Mouse (Mus musculus): ENCODE measurements around the gene Tas2r135. TPM values are rescaled to one million over a fixed set of nuclear protein-coding genes. Genes with fewer than 3 reads are reported as not detected.

The Tas2r135 gene
- polyA plus RNA-seq, 1 experiment from 2014 or later: not detected

DNA sequence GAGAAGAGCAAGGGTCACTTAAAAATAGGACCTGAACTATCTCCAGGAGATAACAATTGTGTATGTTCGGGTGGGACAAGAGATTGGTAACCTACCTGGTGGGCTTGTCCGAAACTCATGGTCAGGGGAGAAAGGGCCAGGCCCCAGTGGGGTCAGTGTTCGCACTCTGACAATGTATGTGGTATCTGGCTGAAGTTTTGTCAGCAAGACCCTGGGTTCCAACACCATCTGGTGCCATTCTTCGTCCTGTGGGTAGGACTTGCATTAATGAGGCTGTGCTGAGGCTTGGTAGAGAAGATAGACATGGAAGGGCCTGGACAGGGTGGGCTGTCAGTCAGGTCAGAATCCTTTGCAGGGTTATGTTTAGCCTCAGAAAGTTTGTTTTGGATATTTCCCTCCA lies 41.2 kb upstream of the Tas2r135 start:
- ATAC-seq (ENCODE audit: low FRiP score, low read depth): no peak
- no peak overlapping the region for H3K27ac ChIP-seq (replicated peaks)
- peaks cover 4% of the 10 kb centered on the region; the same call in 1 of the 2 replicates for H3K4me1 ChIP-seq (replicated peaks)
- H3K9ac ChIP-seq: no peak overlapping the region
- WGBS: 90% methylated on average over 4 of the region's 4 CpGs
- H3K4me2 ChIP-seq: no peak overlapping the region
- H3K36me3 ChIP-seq: peaks cover 9% of the 10 kb centered on the region; the same call in 1 of the 2 replicates
- H3K27me3 ChIP-seq: no peaks in the 10 kb centered on the region
- no peaks in the 10 kb centered on the region for H3K9me3 ChIP-seq
- H3K4me3 ChIP-seq: no peak overlapping the region

DNA sequence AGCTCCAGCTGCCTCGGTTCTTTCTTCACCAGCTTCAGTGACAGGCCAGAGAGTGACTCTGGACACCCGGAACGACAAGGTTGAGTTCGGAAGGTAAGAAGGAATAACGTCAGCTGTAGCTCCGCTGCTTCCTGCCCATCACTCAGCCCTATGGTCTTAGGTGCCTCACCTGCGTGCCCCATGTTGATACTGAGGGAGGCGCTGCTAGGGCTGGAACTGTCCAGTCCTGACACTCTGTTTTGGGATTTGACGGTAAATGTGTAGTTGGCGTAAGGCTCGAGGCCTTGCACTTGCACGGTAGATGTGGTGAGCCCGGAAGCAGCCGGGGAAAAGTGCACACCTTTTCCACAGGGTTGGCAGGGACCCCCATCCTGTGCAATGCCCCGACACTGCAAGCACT lies 40.6 kb upstream of the Tas2r135 start:
- H3K9ac ChIP-seq: no peak overlapping the region
- H3K4me3 ChIP-seq: no peak overlapping the region
- ATAC-seq (ENCODE audit: low FRiP score, low read depth): no peak
- H3K9me3 ChIP-seq: no peaks in the 10 kb centered on the region
- H3K36me3 ChIP-seq: peaks cover 4% of the 10 kb centered on the region; the same call in 1 of the 2 replicates
- H3K27me3 ChIP-seq: no peaks in the 10 kb centered on the region
- no peak overlapping the region for H3K27ac ChIP-seq (replicated peaks)
- no peak overlapping the region for H3K4me2 ChIP-seq
- 92% methylated on average over 15 of the region's 15 CpGs for WGBS
- peaks cover 4% of the 10 kb centered on the region; the same call in 1 of the 2 replicates for H3K4me1 ChIP-seq (replicated peaks)

DNA sequence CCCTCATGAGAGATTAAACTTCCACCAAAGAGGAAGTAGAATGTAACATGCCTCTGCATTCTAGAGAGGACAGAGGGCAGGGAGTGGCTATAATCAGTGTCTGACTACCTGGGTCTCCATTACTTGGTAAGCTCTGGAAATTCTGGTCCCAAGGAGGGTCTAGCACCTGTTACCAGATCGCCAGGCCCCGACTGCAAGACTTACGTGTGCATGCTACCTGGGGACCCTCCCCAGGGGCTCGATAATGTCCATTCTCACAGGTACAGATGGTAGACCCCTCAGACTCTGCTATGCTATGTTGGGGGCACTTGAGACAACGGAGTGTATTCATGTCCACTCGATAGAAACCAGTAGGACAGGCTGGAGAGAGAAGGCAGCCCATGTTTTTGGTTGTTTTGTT lies 40.0 kb upstream of the Tas2r135 start:
- H3K36me3 ChIP-seq: no peaks in the 10 kb centered on the region; the same call in 1 of the 2 replicates
- no peak overlapping the region for H3K27ac ChIP-seq (replicated peaks)
- no peaks in the 10 kb centered on the region for H3K27me3 ChIP-seq
- peaks cover 4% of the 10 kb centered on the region; the same call in 1 of the 2 replicates for H3K4me1 ChIP-seq (replicated peaks)
- H3K4me2 ChIP-seq: no peak overlapping the region
- H3K4me3 ChIP-seq: no peak overlapping the region
- no peak for ATAC-seq (ENCODE audit: low FRiP score, low read depth)
- 96% methylated on average over 6 of the region's 6 CpGs for WGBS
- H3K9ac ChIP-seq: no peak overlapping the region
- H3K9me3 ChIP-seq: no peaks in the 10 kb centered on the region

- peaks cover 15% of the 10 kb centered on the region for H3K4me1 ChIP-seq (replicated peaks)
- H3K4me3 ChIP-seq: no peak overlapping the region
- ATAC-seq (ENCODE audit: low FRiP score, low read depth): no peak
- no peak overlapping the region for H3K4me2 ChIP-seq
- no peak overlapping the region for H3K27ac ChIP-seq (replicated peaks)
- H3K36me3 ChIP-seq: no peaks in the 10 kb centered on the region
- no peaks in the 10 kb centered on the region for H3K9me3 ChIP-seq
- no peak overlapping the region for H3K9ac ChIP-seq
- WGBS: 10% methylated on average over 3 of the region's 3 CpGs
- no peaks in the 10 kb centered on the region for H3K27me3 ChIP-seq
Measured at GRCm38 (mm10) chr6:42369870-42370269, 35.4 kb upstream of the Tas2r135 start.

DNA sequence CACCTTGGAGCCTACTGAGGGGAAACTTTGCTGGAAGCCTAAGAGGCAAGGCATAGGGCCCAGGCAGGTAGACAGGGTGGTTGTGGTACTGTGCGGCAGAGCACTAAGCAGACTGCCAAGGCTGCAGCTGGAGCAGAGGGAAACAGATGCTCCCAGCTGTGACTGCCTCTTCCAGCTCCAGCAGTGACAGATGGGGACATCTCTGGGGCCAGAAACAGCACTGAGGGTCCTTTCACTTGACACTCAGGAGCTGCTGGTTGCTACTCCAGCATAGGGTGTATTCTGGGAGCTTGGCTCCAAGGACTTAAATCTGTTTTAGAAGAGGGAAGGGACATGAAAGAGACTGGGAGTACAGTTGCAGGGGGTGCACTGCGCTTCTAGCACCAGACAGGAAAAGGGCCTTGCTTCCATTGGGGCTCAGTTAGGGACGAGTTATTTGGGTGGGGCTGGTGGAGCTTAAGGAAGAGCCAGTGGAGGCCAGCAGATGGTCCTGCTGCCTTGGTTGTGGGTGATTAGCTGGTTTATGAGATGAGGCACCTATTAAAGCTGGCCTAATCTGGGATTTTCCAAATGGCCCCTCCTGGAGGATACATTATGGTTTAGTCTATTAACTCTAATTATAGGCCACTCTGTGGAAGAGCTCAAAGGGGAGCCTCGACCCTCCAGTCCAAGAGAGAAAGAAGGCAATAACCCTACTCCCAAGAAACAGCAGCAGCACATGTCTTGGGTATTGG lies 34.4 kb upstream of the Tas2r135 start:
- Histone ChIP-seq H3K4me2 (no peak overlapping the region), H3K4me3 (no peak overlapping the region), H3K27me3 (no peaks in the 10 kb centered on the region), H3K9ac (no peak overlapping the region), H3K36me3 (no peaks in the 10 kb centered on the region), H3K9me3 (no peaks in the 10 kb centered on the region), H3K27ac (replicated peaks) (no peak overlapping the region), H3K4me1 (replicated peaks) (peaks cover 15% of the 10 kb centered on the region)
- WGBS: 60% methylated on average over 4 of the region's 4 CpGs
- no peak for ATAC-seq (ENCODE audit: low FRiP score, low read depth)

- ATAC-seq (ENCODE audit: low FRiP score, low read depth): no peak
Measured at GRCm38 (mm10) chr6:42372001-42372400, 33.2 kb upstream of the Tas2r135 start.

DNA sequence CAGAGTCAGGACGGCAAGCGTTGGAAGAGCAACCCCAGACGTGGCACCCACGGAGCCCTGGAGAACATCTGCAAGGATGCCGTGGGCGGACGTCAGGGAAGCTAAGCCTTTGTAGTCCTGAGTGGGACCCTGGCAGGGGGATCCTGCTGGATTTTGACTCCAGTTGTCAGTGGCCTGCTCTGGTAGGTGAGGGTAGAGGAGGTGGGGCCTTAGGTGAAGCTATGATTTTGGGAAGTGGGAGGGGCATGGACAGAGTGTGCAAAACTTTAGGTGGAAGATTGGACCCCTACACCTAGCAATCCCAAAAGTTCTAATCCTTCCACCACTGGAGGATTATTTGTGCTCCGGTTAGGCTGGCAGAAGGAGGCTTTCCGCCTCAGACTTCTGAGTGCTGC lies 32.8 kb upstream of the Tas2r135 start:
- H3K4me2 ChIP-seq: peak overlapping the region; percentile 97
- H3K27me3 ChIP-seq: no peaks in the 10 kb centered on the region
- peaks cover 15% of the 10 kb centered on the region for H3K4me1 ChIP-seq (replicated peaks)
- no peaks in the 10 kb centered on the region for H3K9me3 ChIP-seq
- peak overlapping the region; percentile 42; the same call in 1 of the 2 replicates for H3K4me3 ChIP-seq
- WGBS: 28% methylated on average over 9 of the region's 9 CpGs
- H3K36me3 ChIP-seq: no peaks in the 10 kb centered on the region
- ATAC-seq (ENCODE audit: low FRiP score, low read depth): peak; percentile 29; the same call in 1 of the 2 replicates
- no peak overlapping the region for H3K27ac ChIP-seq (replicated peaks)
- no peak overlapping the region for H3K9ac ChIP-seq

More at GRCm38 (mm10) chr6:42372001-42372400, 33.2 kb upstream of the Tas2r135 start:
- H3K9me3 ChIP-seq: no peaks in the 10 kb centered on the region
- no peak overlapping the region for H3K27ac ChIP-seq (replicated peaks)
- no peaks in the 10 kb centered on the region for H3K36me3 ChIP-seq
- peaks cover 15% of the 10 kb centered on the region for H3K4me1 ChIP-seq (replicated peaks)
- H3K4me2 ChIP-seq: no peak overlapping the region
- no peaks in the 10 kb centered on the region for H3K27me3 ChIP-seq
- 13% methylated on average over 3 of the region's 3 CpGs for WGBS
- no peak overlapping the region for H3K9ac ChIP-seq
- no peak overlapping the region for H3K4me3 ChIP-seq

GRCm38 (mm10) chr6:42372816-42373547 lies 32.3 kb upstream of the Tas2r135 start, which contains the start of gene Epha1:
Epha1 (minus strand) TSS chr6:42373268.
- Histone ChIP-seq H3K9me3 (no peaks in the 10 kb centered on the region), H3K4me1 (replicated peaks) (peaks cover 15% of the 10 kb centered on the region), H3K4me3 (peak within 1 kb of the TSS; percentile 42), H3K27me3 (no peaks in the 10 kb centered on the region), H3K27ac (replicated peaks) (no peak within 1 kb of the TSS), H3K36me3 (no peaks in the 10 kb centered on the region), H3K4me2 (peak within 1 kb of the TSS; percentile 97), H3K9ac (no peak within 1 kb of the TSS)
- peak; percentile 72 for ATAC-seq (ENCODE audit: low FRiP score, low read depth)
- WGBS: 1% methylated on average over 34 of the region's 36 CpGs

- H3K27ac ChIP-seq (replicated peaks): no peak overlapping the region
- H3K9me3 ChIP-seq: no peaks in the 10 kb centered on the region
- no peaks in the 10 kb centered on the region for H3K36me3 ChIP-seq
- no peak overlapping the region for H3K9ac ChIP-seq
- no peak for ATAC-seq (ENCODE audit: low FRiP score, low read depth)
- H3K4me1 ChIP-seq (replicated peaks): peaks cover 15% of the 10 kb centered on the region
- H3K27me3 ChIP-seq: no peaks in the 10 kb centered on the region
- peak overlapping the region; percentile 42 for H3K4me3 ChIP-seq
- WGBS: 41% methylated on average over 7 of the region's 7 CpGs
- peak overlapping the region; percentile 97 for H3K4me2 ChIP-seq
Measured at GRCm38 (mm10) chr6:42373669-42374430, 31.4 kb upstream of the Tas2r135 start.

DNA sequence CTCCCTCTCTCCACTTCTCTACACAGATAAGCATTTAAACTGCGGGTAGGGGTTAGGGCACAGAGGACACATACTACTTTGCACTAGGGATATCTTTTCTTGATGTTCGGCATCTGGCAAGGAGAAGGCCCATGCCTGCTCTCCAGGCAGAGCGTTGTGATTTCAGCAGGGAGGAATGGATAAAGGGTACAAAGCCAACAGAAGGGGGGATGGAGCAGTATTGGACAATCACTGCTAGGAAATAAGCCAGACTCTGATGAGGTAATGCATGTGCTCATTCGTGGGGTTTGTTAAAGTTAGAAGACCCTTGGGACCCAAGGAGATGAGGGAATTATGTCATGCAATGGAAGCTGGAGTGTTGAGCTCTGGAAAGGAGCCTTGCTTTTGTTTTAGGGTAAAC lies 30.5 kb upstream of the Tas2r135 start:
- H3K36me3 ChIP-seq: no peaks in the 10 kb centered on the region
- no peaks in the 10 kb centered on the region for H3K9me3 ChIP-seq
- no peak overlapping the region for H3K27ac ChIP-seq (replicated peaks)
- peaks cover 15% of the 10 kb centered on the region for H3K4me1 ChIP-seq (replicated peaks)
- H3K27me3 ChIP-seq: no peaks in the 10 kb centered on the region
- no peak overlapping the region for H3K4me2 ChIP-seq
- no peak for ATAC-seq (ENCODE audit: low FRiP score, low read depth)
- WGBS: 71% methylated on average over 4 of the region's 4 CpGs
- no peak overlapping the region for H3K4me3 ChIP-seq
- H3K9ac ChIP-seq: no peak overlapping the region

DNA sequence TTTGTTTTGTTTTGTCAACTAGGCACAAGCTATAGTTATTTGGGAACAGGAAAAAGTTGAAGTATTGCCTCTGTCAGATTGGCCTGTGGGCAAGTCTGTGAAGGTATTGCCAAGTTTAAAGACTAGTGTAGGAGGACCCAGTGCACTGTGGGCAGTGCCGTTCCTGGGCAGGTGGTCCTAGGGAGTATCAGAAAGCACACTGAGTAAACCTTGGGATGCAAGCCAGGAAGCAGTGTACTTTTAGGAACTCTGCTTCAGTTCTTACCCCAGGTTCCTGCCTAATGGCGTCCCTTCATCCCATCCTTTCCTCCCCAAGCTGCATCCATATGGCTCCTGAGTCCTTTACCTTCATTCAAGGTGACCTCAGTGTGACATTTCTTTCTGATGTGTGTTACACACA lies 30.1 kb upstream of the Tas2r135 start:
- no peaks in the 10 kb centered on the region for H3K36me3 ChIP-seq
- H3K9me3 ChIP-seq: no peaks in the 10 kb centered on the region
- WGBS: 91% methylated on average over 2 of the region's 2 CpGs
- no peak overlapping the region for H3K4me2 ChIP-seq
- no peaks in the 10 kb centered on the region for H3K27me3 ChIP-seq
- peaks cover 15% of the 10 kb centered on the region for H3K4me1 ChIP-seq (replicated peaks)
- H3K9ac ChIP-seq: no peak overlapping the region
- H3K4me3 ChIP-seq: no peak overlapping the region
- ATAC-seq (ENCODE audit: low FRiP score, low read depth): no peak
- H3K27ac ChIP-seq (replicated peaks): no peak overlapping the region

- Histone ChIP-seq H3K9ac (no peak overlapping the region), H3K4me3 (no peak overlapping the region), H3K4me1 (replicated peaks) (peaks cover 15% of the 10 kb centered on the region), H3K27me3 (no peaks in the 10 kb centered on the region), H3K27ac (replicated peaks) (no peak overlapping the region), H3K4me2 (no peak overlapping the region), H3K36me3 (no peaks in the 10 kb centered on the region), H3K9me3 (no peaks in the 10 kb centered on the region)
- ATAC-seq (ENCODE audit: low FRiP score, low read depth): no peak
- 37% methylated on average over 4 of the region's 4 CpGs for WGBS
Measured at GRCm38 (mm10) chr6:42376016-42376415, 29.2 kb upstream of the Tas2r135 start.

Measured in hindbrain, embryonic 15.5 days (tissue).